Comparison of ENCODE assay signal across 12 mouse cellular contexts in genomic region chr4:104067748-104068147, GRCm38 (mm10).
A peak's percentile ranks its signal among the peaks of the same experiment; 100 is the strongest.
DNase-seq lines count a peak whose midpoint lies in the region; ATAC-seq lines count a peak whose summit lies in the region.
"Had no signal": no experiment of that assay in that cellular context is flagged by ENCODE, and none has a peak within 500 bp of the region (broad histone marks: within the 10 kb centered on the region; RNA-seq: fewer than 3 reads in every experiment).

No protein-coding gene starts in this region.

- H3K9me3 ChIP-seq in heart, embryonic 11.5 days (replicated peaks; ENCODE audit: control insufficient read depth, low read length): no peaks in the 10 kb centered on the region
- H3K9me3 ChIP-seq in heart, embryonic 16.5 days (replicated peaks; ENCODE audit: control insufficient read depth, low read length): no peaks in the 10 kb centered on the region
- H3K9me3 ChIP-seq: liver, embryonic 13.5 days had no signal

- ATAC-seq in heart, embryonic 11.5 days (replicated peaks; ENCODE audit: insufficient number of reproducible peaks, low FRiP score, low TSS enrichment): peak; percentile 57
- peak; percentile 67 for ATAC-seq in heart, embryonic 16.5 days (replicated peaks; ENCODE audit: extremely low read depth, insufficient read depth, low FRiP score)

- no peak for DNase-seq in heart, adult 8-10 months (ENCODE audit: low spot score)
- peak; percentile 32 for DNase-seq in embryo, embryonic 9.5 days (ENCODE audit: extremely low spot score)
- DNase-seq in kidney, postnatal 10 days: peak; percentile 35
- no peak for DNase-seq in natural killer cell, adult 2 months (ENCODE audit: low spot score in 2 of 2)
- no peak for DNase-seq in left cerebral cortex, adult 8-10 months (ENCODE audit: low spot score in 2 of 2)
- DNase-seq in cerebellum, postnatal 14 days: no peak
- DNase-seq: cerebellum, postnatal 25 days; liver, embryonic 13.5 days had no signal

- H3K4me1 ChIP-seq in heart, embryonic 11.5 days (ENCODE audit: control insufficient read depth, insufficient read depth, low read length): no peaks in the 10 kb centered on the region
- no peaks in the 10 kb centered on the region for H3K4me1 ChIP-seq in heart, embryonic 16.5 days (ENCODE audit: control insufficient read depth, insufficient read depth, low read length)
- H3K4me1 ChIP-seq: liver, embryonic 13.5 days had no signal

- 22% methylated on average over 3 of the region's 3 CpGs for WGBS in heart, embryonic 11.5 days (ENCODE audit: insufficient replicate concordance)
- WGBS in heart, embryonic 16.5 days: 26% methylated on average over 3 of the region's 3 CpGs

- H3K9ac ChIP-seq in heart, embryonic 11.5 days (ENCODE audit: low read depth, low read length): no peak overlapping the region
- H3K9ac ChIP-seq in heart, embryonic 16.5 days (ENCODE audit: low read length): no peak overlapping the region
- H3K9ac ChIP-seq: hindbrain, embryonic 14.5 days; liver, embryonic 13.5 days had no signal

- H3K4me2 ChIP-seq in heart, embryonic 11.5 days: no peak overlapping the region
- H3K4me2 ChIP-seq in heart, embryonic 16.5 days (ENCODE audit: low read depth, low read length): no peak overlapping the region
- H3K4me2 ChIP-seq: hindbrain, embryonic 14.5 days; liver, embryonic 13.5 days; midbrain, embryonic 11.5 days had no signal

- H3K4me3 ChIP-seq in heart, embryonic 11.5 days (ENCODE audit: low read depth, low read length): no peak overlapping the region
- H3K4me3 ChIP-seq in heart, embryonic 16.5 days (ENCODE audit: low read length): no peak overlapping the region
- H3K4me3 ChIP-seq: liver, embryonic 13.5 days had no signal

- H3K27me3 ChIP-seq in heart, embryonic 11.5 days (ENCODE audit: control insufficient read depth, insufficient read depth, low read length): no peaks in the 10 kb centered on the region
- no peaks in the 10 kb centered on the region for H3K27me3 ChIP-seq in heart, embryonic 16.5 days (ENCODE audit: control insufficient read depth, insufficient read depth, low read length)
- H3K27me3 ChIP-seq: liver, embryonic 13.5 days had no signal

- no peaks in the 10 kb centered on the region for H3K36me3 ChIP-seq in heart, embryonic 11.5 days (ENCODE audit: control insufficient read depth, insufficient read depth, low read length)
- no peaks in the 10 kb centered on the region for H3K36me3 ChIP-seq in heart, embryonic 16.5 days (ENCODE audit: control insufficient read depth, insufficient read depth)
- H3K36me3 ChIP-seq: liver, embryonic 13.5 days had no signal

- H3K27ac ChIP-seq in heart, embryonic 11.5 days (ENCODE audit: low read depth, low read length): no peak overlapping the region
- H3K27ac ChIP-seq in heart, embryonic 16.5 days (ENCODE audit: low read length): no peak overlapping the region
- H3K27ac ChIP-seq: hindbrain, embryonic 14.5 days; liver, embryonic 13.5 days had no signal

Comparison
In these comparisons a context has a peak if more than half of its experiments do, and no peak if none do; other contexts are left out.
1. DNase-seq: peak in embryo, embryonic 9.5 days (single experiment) and kidney, postnatal 10 days (single experiment); none in heart, adult 8-10 months (single experiment), natural killer cell, adult 2 months (0 of 2), left cerebral cortex, adult 8-10 months (0 of 2) and cerebellum, postnatal 14 days (0 of 2).